Mouse (Mus musculus) MEL (cell line): ENCODE data around the gene A730061H03Rik. TPM values are rescaled to one million over a fixed set of nuclear protein-coding genes. Genes with fewer than 3 reads are reported as not detected.

ENCODE experiments used
- DNase-seq: peaks from one replicate; pipeline ENCODE4 v3.0.0; 2011; ENCODE audit warnings: low read depth, low spot score
- H3K27ac ChIP-seq: 2 replicates; pipeline ENCODE4 v1.5.1; 2012; ENCODE audit warnings: low read depth, mild to moderate bottlenecking, control low read depth, low read length, moderate library complexity; ENCODE audit not compliant: control insufficient read depth
- H3K27me3 ChIP-seq, 2 experiments: fragments of 150-350 bp in 1 of 2; sonication (generic) in 1 of 2; 2 replicates each; pipeline ENCODE4 v1.6.1; 2012; ENCODE audit warnings: low read length in 2 of 2, mild to moderate bottlenecking in 2 of 2, improper control_type of control experiment in 1 of 2, moderate library complexity in 1 of 2; ENCODE audit not compliant: insufficient read depth in 2 of 2, control insufficient read depth in 1 of 2
- H3K36me3 ChIP-seq, 2 experiments: 2 replicates each; pipeline ENCODE4 v1.6.1; 2012 to 2014; ENCODE audit warnings: low read length in 2 of 2, improper control_type of control experiment in 1 of 2, inconsistent platforms in 1 of 2, mild to moderate bottlenecking in 1 of 2; ENCODE audit not compliant: insufficient read depth in 2 of 2, control insufficient read depth in 1 of 2
- H3K4me1 ChIP-seq, 2 experiments: fragments of 150-350 bp in 1 of 2; sonication (generic) in 1 of 2; 2 replicates each; pipeline ENCODE4 v1.6.1; 2012; ENCODE audit warnings: low read length in 2 of 2, improper control_type of control experiment in 1 of 2, mild to moderate bottlenecking in 1 of 2; ENCODE audit not compliant: insufficient read depth in 2 of 2, control insufficient read depth in 1 of 2
- H3K4me3 ChIP-seq, 2 experiments: fragments of 150-350 bp in 1 of 2; sonication (generic) in 1 of 2; 2 replicates each; pipeline ENCODE4 v1.5.1; 2012; ENCODE audit warnings: low read depth in 2 of 2, low read length in 2 of 2, mild to moderate bottlenecking in 2 of 2, moderate library complexity in 2 of 2, control low read depth in 1 of 2, improper control_type of control experiment in 1 of 2; ENCODE audit not compliant: control insufficient read depth in 1 of 2, insufficient read depth in 1 of 2
- H3K79me2 ChIP-seq: 2 replicates; pipeline ENCODE4 v1.6.1; 2012; ENCODE audit warnings: mild to moderate bottlenecking, low read length, moderate library complexity; ENCODE audit not compliant: control insufficient read depth, poor library complexity, insufficient read depth
- H3K9ac ChIP-seq: 2 replicates; pipeline ENCODE4 v1.6.1; 2012; ENCODE audit warnings: low read depth, mild to moderate bottlenecking, control low read depth, low read length, moderate library complexity; ENCODE audit not compliant: control insufficient read depth, poor library complexity, severe bottlenecking
- H3K9me3 ChIP-seq: fragments of 150-350 bp; sonication (generic); replicated peaks from 2 replicates; pipeline ENCODE4 v1.6.1; 2012; ENCODE audit warnings: mild to moderate bottlenecking, low read length, improper control_type of control experiment, moderate library complexity; ENCODE audit not compliant: insufficient read depth
- ELF1 ChIP-seq: IDR thresholded peaks from 2 replicates; pipeline ENCODE4 v1.6.1; 2014; ENCODE audit warnings: low read depth, mild to moderate bottlenecking, inconsistent platforms, low read length, improper control_type of control experiment, moderate library complexity
- EP300 ChIP-seq, 2 experiments: IDR thresholded peaks; 2 replicates each; pipeline ENCODE4 v1.6.1; 2011; ENCODE audit warnings: improper control_type of control experiment in 2 of 2, low read length in 2 of 2, low read depth in 1 of 2, mild to moderate bottlenecking in 1 of 2
- ETS1 ChIP-seq: IDR thresholded peaks from 2 replicates; pipeline ENCODE4 v1.6.1; 2012; ENCODE audit warnings: low read depth, mild to moderate bottlenecking, inconsistent platforms, low read length, improper control_type of control experiment, moderate library complexity
- KAT2A ChIP-seq: conservative IDR thresholded peaks from 2 replicates; pipeline ENCODE4 v1.6.1; 2012; ENCODE audit warnings: low read depth, low read length, improper control_type of control experiment, inconsistent platforms
- MAFK ChIP-seq: IDR thresholded peaks from 2 replicates; pipeline ENCODE4 v1.6.1; 2011; ENCODE audit warnings: low read depth, mild to moderate bottlenecking, low read length, improper control_type of control experiment, borderline replicate concordance
- MAX ChIP-seq: IDR thresholded peaks from 2 replicates; pipeline ENCODE4 v1.6.1; 2011; ENCODE audit warnings: low read length, improper control_type of control experiment
- NRF1 ChIP-seq: IDR thresholded peaks from 2 replicates; pipeline ENCODE4 v1.6.1; 2014; ENCODE audit warnings: low read depth, mild to moderate bottlenecking, inconsistent platforms, low read length, improper control_type of control experiment, moderate library complexity; ENCODE audit not compliant: poor library complexity, insufficient read depth, severe bottlenecking
- POLR2A ChIP-seq, 2 experiments: IDR thresholded peaks; 2 replicates each; pipeline ENCODE4 v1.6.1; 2011 to 2012; ENCODE audit warnings: low read length in 2 of 2, mild to moderate bottlenecking in 2 of 2, control low read depth in 1 of 2, improper control_type of control experiment in 1 of 2, low read depth in 1 of 2, moderate library complexity in 1 of 2; ENCODE audit not compliant: control insufficient read depth in 1 of 2, insufficient read depth in 1 of 2, poor library complexity in 1 of 2
- POLR2AphosphoS2 ChIP-seq: IDR thresholded peaks from 2 replicates; pipeline ENCODE4 v1.6.1; 2011; ENCODE audit warnings: low read length, improper control_type of control experiment
- POLR2AphosphoS5 ChIP-seq: IDR thresholded peaks from 2 replicates; pipeline ENCODE4 v1.6.1; 2012; ENCODE audit warnings: low read depth, borderline replicate concordance, mild to moderate bottlenecking, inconsistent platforms, low read length, moderate library complexity, mixed read lengths
- SMC3 ChIP-seq: IDR thresholded peaks from 2 replicates; pipeline ENCODE4 v1.6.1; 2011; ENCODE audit warnings: low read depth, low read length, improper control_type of control experiment
- TBP ChIP-seq: IDR thresholded peaks from 2 replicates; pipeline ENCODE4 v1.8.0; 2011; ENCODE audit warnings: low read depth, low read length, improper control_type of control experiment
- TCF12 ChIP-seq: IDR thresholded peaks from 2 replicates; pipeline ENCODE4 v1.6.1; 2014; ENCODE audit warnings: low read depth, mild to moderate bottlenecking, inconsistent platforms, low read length, improper control_type of control experiment, moderate library complexity
- UBTF ChIP-seq: IDR thresholded peaks from 2 replicates; pipeline ENCODE4 v1.6.1; 2012; ENCODE audit warnings: low read depth, mild to moderate bottlenecking, inconsistent platforms, low read length, improper control_type of control experiment, moderate library complexity, borderline replicate concordance; ENCODE audit not compliant: insufficient read depth
- USF2 ChIP-seq, 2 experiments: IDR thresholded peaks; 2 replicates each; pipeline ENCODE4 v1.6.1; 2011 to 2012; ENCODE audit warnings: improper control_type of control experiment in 2 of 2, low read length in 2 of 2, borderline replicate concordance in 1 of 2, inconsistent platforms in 1 of 2, low read depth in 1 of 2, mild to moderate bottlenecking in 1 of 2; ENCODE audit not compliant: insufficient read depth in 1 of 2
- ZKSCAN1 ChIP-seq: IDR thresholded peaks from 2 replicates; pipeline ENCODE4 v1.6.1; 2012; ENCODE audit warnings: low read depth, mild to moderate bottlenecking, inconsistent platforms, low read length, improper control_type of control experiment, moderate library complexity
- ZMIZ1 ChIP-seq: IDR thresholded peaks from 2 replicates; pipeline ENCODE4 v1.6.1; 2012; ENCODE audit warnings: low read depth, mild to moderate bottlenecking, inconsistent platforms, low read length, improper control_type of control experiment, moderate library complexity
- polyA plus RNA-seq, 2 experiments: library from polyadenylated mRNA; stranded (reverse) in 1 of 2; unstranded in 1 of 2; fragments of >175 nt in 1 of 2; fragments of >200 nt in 1 of 2; gene quantifications; 2 replicates each; pipeline versions ENCODE4 v1.2.1 to v1.2.4; 2012; ENCODE audit warnings: low replicate concordance in 2 of 2, low read depth in 1 of 2; ENCODE audit not compliant: insufficient read length in 2 of 2, insufficient read depth in 1 of 2, missing spikeins in 1 of 2
- total RNA-seq: library from RNA; depleted of rRNA; stranded (reverse); fragments of 300-350 nt; gene quantifications from 2 replicates; pipeline ENCODE4 v1.2.3, GENCODE M21; 2012

The A730061H03Rik gene
- total and polyA plus RNA-seq, 3 experiments = 0.73 to 0.86 TPM; not detected in 1

GRCm38 (mm10) chr14:55576376-55576775 is 16.2 kb upstream of the A730061H03Rik start:
- no peak overlapping the region for H3K9ac ChIP-seq
- no peaks in the 10 kb centered on the region for H3K9me3 ChIP-seq
- H3K4me3 ChIP-seq = no peak overlapping the region
- TF ChIP-seq POLR2A (IDR thresholded peaks at IDR 0.05; ENCODE audit: control insufficient read depth in 1 of 2, insufficient read depth in 1 of 2, low read depth in 1 of 2, low read length in 2 of 2, poor library complexity in 1 of 2) (no peak), ELF1 (no peak), MAFK (no peak), USF2 (IDR thresholded peaks at IDR 0.05; ENCODE audit: borderline replicate concordance in 1 of 2, insufficient read depth in 1 of 2, low read depth in 1 of 2, low read length in 2 of 2) (no peak), ETS1 (no peak), NRF1 (no peak)
- H3K79me2 ChIP-seq = peaks cover 4% of the 10 kb centered on the region
- peaks cover 3 to 11% of the 10 kb centered on the region in 2 experiments; a peak in 3 of 4 replicates for H3K4me1 ChIP-seq
- peaks cover 0 to 5% of the 10 kb centered on the region in 2 experiments; a peak in 2 of 4 replicates for H3K36me3 ChIP-seq
- no peaks in the 10 kb centered on the region for H3K27me3 ChIP-seq
- no peak for DNase-seq
- no peak overlapping the region for H3K27ac ChIP-seq

DNA sequence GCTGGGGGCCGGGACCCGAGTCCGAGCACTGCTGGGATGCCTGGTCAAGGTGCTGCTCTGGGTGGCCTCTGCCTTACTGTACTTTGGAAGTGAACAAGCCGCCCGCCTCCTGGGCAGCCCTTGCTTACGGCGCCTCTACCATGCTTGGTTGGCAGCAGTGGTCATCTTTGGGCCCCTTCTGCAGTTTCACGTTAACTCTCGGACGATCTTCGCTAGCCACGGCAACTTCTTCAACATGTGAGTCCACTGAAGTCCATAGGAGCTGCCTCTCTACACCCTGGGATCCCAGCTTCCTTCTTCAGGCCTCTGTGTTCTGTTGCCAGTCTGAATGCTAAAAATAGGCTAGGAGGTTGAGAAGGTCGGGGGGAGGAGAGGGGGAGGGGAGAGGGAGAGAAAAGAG is 15.5 kb upstream of the A730061H03Rik start:
- no peak overlapping the region for H3K9ac ChIP-seq
- peaks cover 4 to 16% of the 10 kb centered on the region in 2 experiments for H3K4me1 ChIP-seq
- H3K79me2 ChIP-seq = peaks cover 4% of the 10 kb centered on the region
- no peak for TF ChIP-seq EP300 (IDR thresholded peaks at IDR 0.05; ENCODE audit: low read depth in 1 of 2, low read length in 2 of 2)
- no peak for TF ChIP-seq ELF1
- no peak for TF ChIP-seq NRF1
- no peak for TF ChIP-seq TCF12
- TF ChIP-seq ZKSCAN1 = no peak
- no peak for TF ChIP-seq TBP
- TF ChIP-seq KAT2A = no peak
- no peak for TF ChIP-seq SMC3
- TF ChIP-seq UBTF = no peak
- H3K36me3 ChIP-seq = peaks cover 0 to 7% of the 10 kb centered on the region in 2 experiments; a peak in 2 of 4 replicates
- no peak overlapping the region for H3K27ac ChIP-seq
- no peaks in the 10 kb centered on the region for H3K27me3 ChIP-seq
- H3K9me3 ChIP-seq = no peaks in the 10 kb centered on the region
- DNase-seq = no peak
- H3K4me3 ChIP-seq = no peak overlapping the region

- Histone ChIP-seq H3K9ac (no peak within 1 kb of the TSS), H3K4me1 (peaks cover 7 to 18% of the 10 kb centered on the region in 2 experiments)
- TF ChIP-seq POLR2AphosphoS5 (no peak), MAX (no peak), POLR2AphosphoS2 (no peak), ZMIZ1 (no peak), ELF1 (no peak)
- TF ChIP-seq, all 39 proteins: peak for 0
- no peak for DNase-seq
- Histone ChIP-seq H3K9me3 (no peaks in the 10 kb centered on the region), H3K27me3 (no peaks in the 10 kb centered on the region), H3K27ac (no peak within 1 kb of the TSS), H3K4me3 (no peak within 1 kb of the TSS), H3K79me2 (peaks cover 4% of the 10 kb centered on the region), H3K36me3 (peaks cover 0 to 7% of the 10 kb centered on the region in 2 experiments; a peak in 2 of 4 replicates)
Measured at GRCm38 (mm10) chr14:55575302-55575701, 15.1 kb upstream of the A730061H03Rik start, which contains the start of gene Fitm1. TSS of gene Fitm1 (plus strand) at chr14:55575617.
